Mouse (Mus musculus) intestine, embryonic 16.5 days (tissue): Measurements from ENCODE around the gene Cdh3. TPM values are rescaled to one million over a fixed set of nuclear protein-coding genes. Genes with fewer than 3 reads are reported as not detected.
"Not testable (repeated sequence)": the region's sequence is repeated elsewhere in the genome, so short reads cannot be mapped to it uniquely, and the experiment has no call there.

Experiments
- ATAC-seq: fragments of 200-750 bp; cut with Nextera tagmentation; 2 replicates; pipeline ENCODE4 v1.8.0; 2017; ENCODE audit warnings: moderate TSS enrichment, moderate library complexity
- H3K27ac ChIP-seq: fragments of 300-500 bp; sonication (generic); 2 replicates; pipeline ENCODE4 v1.5.1; 2014; ENCODE audit warnings: mild to moderate bottlenecking, low read length
- H3K27me3 ChIP-seq: fragments of 300-500 bp; sonication (generic); replicated peaks from 2 replicates; pipeline ENCODE4 v1.6.1; 2014; ENCODE audit warnings: low read length, control low read depth, mixed read lengths; ENCODE audit not compliant: control insufficient read depth, insufficient read depth
- H3K36me3 ChIP-seq: fragments of 300-500 bp; sonication (generic); 2 replicates; pipeline ENCODE4 v1.6.1; 2014; ENCODE audit warnings: low read length, control low read depth; ENCODE audit not compliant: control insufficient read depth, insufficient read depth
- H3K4me1 ChIP-seq: fragments of 300-500 bp; sonication (generic); 2 replicates; pipeline ENCODE4 v1.6.1; 2014; ENCODE audit warnings: low read length, control low read depth, mixed read lengths; ENCODE audit not compliant: control insufficient read depth, insufficient read depth
- H3K4me2 ChIP-seq: fragments of 300-500 bp; sonication (generic); 2 replicates; pipeline ENCODE4 v1.6.1; 2014; ENCODE audit warnings: low read depth, low read length, control low read depth
- H3K4me3 ChIP-seq: fragments of 300-500 bp; sonication (generic); 2 replicates; pipeline ENCODE4 v1.5.1; 2014; ENCODE audit warnings: mild to moderate bottlenecking, low read length
- H3K9ac ChIP-seq: fragments of 300-500 bp; sonication (generic); 2 replicates; pipeline ENCODE4 v1.6.1; 2014; ENCODE audit warnings: low read depth, low read length
- H3K9me3 ChIP-seq: fragments of 300-500 bp; sonication (generic); 2 replicates; pipeline ENCODE4 v1.6.1; 2016; ENCODE audit warnings: low read length, control low read depth; ENCODE audit not compliant: control insufficient read depth
- WGBS: fragments of 180-500 bp; shearing (Covaris S2); extraction: QIAGEN DNeasy Blood & Tissue Kit; methylation state at CpG from one replicate; pipeline ENCODE4 v1.1.7; 2014; 5-methylcytosine and 5-hydroxymethylcytosine counted together
- polyA plus RNA-seq: library from polyadenylated mRNA; unstranded; fragments of >200 nt; fragmentation: Nextera tagmentation; extraction: Ambion mirVana; gene quantifications from 2 replicates; pipeline ENCODE4 v1.2.1, GENCODE M21; 2015

Gene Cdh3
- polyA plus RNA-seq, 1 experiment from 2014 or later = 12.5 TPM

- Histone ChIP-seq H3K27ac (peak overlapping the region; percentile 51; the same call in 1 of the 2 replicates), H3K4me3 (no peak overlapping the region), H3K9ac (no peak overlapping the region), H3K9me3 (no peaks in the 10 kb centered on the region), H3K27me3 (no peaks in the 10 kb centered on the region), H3K4me2 (no peak overlapping the region), H3K4me1 (0 out of 2 replicates have a peak, but pooled peaks cover 6% of the 10 kb centered on the region), H3K36me3 (no peaks in the 10 kb centered on the region)
- ATAC-seq = peak; percentile 54; the same call in 1 of the 2 replicates
- WGBS = 45% methylated on average over 3 of the region's 3 CpGs
Measured at GRCm38 (mm10) chr8:106592458-106592857, 81.8 kb downstream of the Cdh3 start.

GRCm38 (mm10) chr8:106595623-106596022 lies 84.9 kb downstream of the Cdh3 start:
- H3K36me3 ChIP-seq, H3K9ac ChIP-seq: not testable (repeated sequence)
- 94% methylated on average over 3 of the region's 3 CpGs for WGBS

GRCm38 (mm10) chr8:106597067-106597466 lies 86.4 kb downstream of the Cdh3 start:
- ATAC-seq = no peak
- H3K4me2 ChIP-seq = no peak overlapping the region
- peaks cover under 1% of the 10 kb centered on the region; the same call in 1 of the 2 replicates for H3K27me3 ChIP-seq
- H3K4me1 ChIP-seq = peaks cover 18% of the 10 kb centered on the region
- H3K4me3 ChIP-seq = no peak overlapping the region
- H3K27ac ChIP-seq = peak overlapping the region; percentile 47
- no peaks in the 10 kb centered on the region for H3K9me3 ChIP-seq
- WGBS = 85% methylated on average over 5 of the region's 5 CpGs
- H3K36me3 ChIP-seq = no peaks in the 10 kb centered on the region
- H3K9ac ChIP-seq = no peak overlapping the region

More at GRCm38 (mm10) chr8:106595623-106596022, 84.9 kb downstream of the Cdh3 start:
- H3K4me1 ChIP-seq = peaks cover 20% of the 10 kb centered on the region
- H3K9me3 ChIP-seq, H3K27ac ChIP-seq, H3K27me3 ChIP-seq, ATAC-seq, H3K4me3 ChIP-seq, H3K4me2 ChIP-seq: not testable (repeated sequence)

GRCm38 (mm10) chr8:106599265-106599979 lies 88.7 kb downstream of the Cdh3 start:
- peak; percentile 41; the same call in 1 of the 2 replicates for ATAC-seq
- H3K9me3 ChIP-seq = no peaks in the 10 kb centered on the region
- H3K4me3 ChIP-seq = no peak overlapping the region
- peaks cover 23% of the 10 kb centered on the region for H3K4me1 ChIP-seq
- H3K9ac ChIP-seq = no peak overlapping the region
- no peaks in the 10 kb centered on the region for H3K36me3 ChIP-seq
- H3K27me3 ChIP-seq = peaks cover 13% of the 10 kb centered on the region; the same call in 1 of the 2 replicates
- no peak overlapping the region for H3K4me2 ChIP-seq
- H3K27ac ChIP-seq = peak overlapping the region; percentile 58
- 36% methylated on average over 7 of the region's 7 CpGs for WGBS

GRCm38 (mm10) chr8:106603131-106603819 lies 92.6 kb downstream of the Cdh3 start, which contains the start of gene Cdh1:
Cdh1 (plus strand) TSS chr8:106603351.
- no peaks in the 10 kb centered on the region for H3K36me3 ChIP-seq
- peak within 1 kb of the TSS; percentile 92 for H3K9ac ChIP-seq
- no peaks in the 10 kb centered on the region for H3K9me3 ChIP-seq
- H3K4me2 ChIP-seq = peak within 1 kb of the TSS; percentile 65
- H3K27ac ChIP-seq = peak within 1 kb of the TSS; percentile 91
- peak; percentile 93 for ATAC-seq
- peaks cover 23% of the 10 kb centered on the region; the same call in 1 of the 2 replicates for H3K27me3 ChIP-seq
- H3K4me1 ChIP-seq = peaks cover 18% of the 10 kb centered on the region
- 1% methylated on average over 53 of the region's 53 CpGs for WGBS
- peak within 1 kb of the TSS; percentile 64 for H3K4me3 ChIP-seq

- Histone ChIP-seq H3K27me3 (peaks cover 23% of the 10 kb centered on the region; the same call in 1 of the 2 replicates), H3K4me2 (peak overlapping the region; percentile 65), H3K9me3 (no peaks in the 10 kb centered on the region)
Measured at GRCm38 (mm10) chr8:106603933-106604332, 93.2 kb downstream of the Cdh3 start.

GRCm38 (mm10) chr8:106605657-106606056 lies 95.0 kb downstream of the Cdh3 start:
- Histone ChIP-seq H3K4me1 (peaks cover 15% of the 10 kb centered on the region), H3K9me3 (no peaks in the 10 kb centered on the region), H3K9ac (no peak overlapping the region), H3K27me3 (peaks cover 23% of the 10 kb centered on the region; the same call in 1 of the 2 replicates), H3K27ac (peak overlapping the region; percentile 2; the same call in 1 of the 2 replicates), H3K4me2 (peak overlapping the region; percentile 45), H3K4me3 (peak overlapping the region; percentile 20), H3K36me3 (no peaks in the 10 kb centered on the region)
- ATAC-seq = no peak
- WGBS = 42% methylated on average over 7 of the region's 7 CpGs

More at GRCm38 (mm10) chr8:106603933-106604332, 93.2 kb downstream of the Cdh3 start:
- H3K36me3 ChIP-seq = no peaks in the 10 kb centered on the region
- peak overlapping the region; percentile 92 for H3K9ac ChIP-seq
- WGBS = under 1% methylated on average over 17 of the region's 19 CpGs
- peak overlapping the region; percentile 91 for H3K27ac ChIP-seq
- ATAC-seq = no peak
- H3K4me3 ChIP-seq = peak overlapping the region; percentile 64
- peaks cover 17% of the 10 kb centered on the region for H3K4me1 ChIP-seq

GRCm38 (mm10) chr8:106606121-106606520 lies 95.4 kb downstream of the Cdh3 start:
- Histone ChIP-seq H3K9ac (no peak overlapping the region), H3K4me1 (peaks cover 17% of the 10 kb centered on the region), H3K27ac (peak overlapping the region; percentile 2; the same call in 1 of the 2 replicates), H3K27me3 (peaks cover 23% of the 10 kb centered on the region; the same call in 1 of the 2 replicates), H3K9me3 (no peaks in the 10 kb centered on the region), H3K36me3 (no peaks in the 10 kb centered on the region), H3K4me3 (peak overlapping the region; percentile 20), H3K4me2 (peak overlapping the region; percentile 45)
- ATAC-seq = no peak
- 37% methylated on average over 4 of the region's 4 CpGs for WGBS

GRCm38 (mm10) chr8:106606601-106607145 lies 96.0 kb downstream of the Cdh3 start:
- H3K4me2 ChIP-seq = peak overlapping the region; percentile 45
- H3K4me3 ChIP-seq = peak overlapping the region; percentile 10
- WGBS = 27% methylated on average over 15 of the region's 15 CpGs
- no peak for ATAC-seq
- H3K9ac ChIP-seq = peak overlapping the region; percentile 28; the same call in 1 of the 2 replicates
- H3K4me1 ChIP-seq = peaks cover 20% of the 10 kb centered on the region
- H3K27ac ChIP-seq = no peak overlapping the region
- H3K36me3 ChIP-seq = no peaks in the 10 kb centered on the region
- peaks cover 23% of the 10 kb centered on the region; the same call in 1 of the 2 replicates for H3K27me3 ChIP-seq
- no peaks in the 10 kb centered on the region for H3K9me3 ChIP-seq
